Mouse (Mus musculus) heart, embryonic 12.5 days (tissue): Measurements from ENCODE around the gene Insr. TPM values are rescaled to one million over a fixed set of nuclear protein-coding genes. Genes with fewer than 3 reads are reported as not detected.

ENCODE experiments used
- ATAC-seq: fragments of 200-750 bp; cut with Nextera tagmentation; 2 replicates; pipeline ENCODE4 v1.8.0; 2017; ENCODE audit warnings: moderate TSS enrichment, moderate library complexity; ENCODE audit not compliant: insufficient number of reproducible peaks, low FRiP score
- H3K27ac ChIP-seq: fragments of 300-500 bp; sonication (generic); 2 replicates; pipeline ENCODE4 v1.5.1; 2016; ENCODE audit warnings: mild to moderate bottlenecking, moderate library complexity; ENCODE audit not compliant: poor library complexity, severe bottlenecking
- H3K27me3 ChIP-seq: fragments of 300-500 bp; sonication (generic); replicated peaks from 2 replicates; pipeline ENCODE4 v1.6.1; 2016; ENCODE audit warnings: mild to moderate bottlenecking, moderate library complexity
- H3K36me3 ChIP-seq: fragments of 300-500 bp; sonication (generic); 2 replicates; pipeline ENCODE4 v1.6.1; 2016; ENCODE audit warnings: mild to moderate bottlenecking, moderate library complexity
- H3K4me1 ChIP-seq: fragments of 300-500 bp; sonication (generic); replicated peaks from 2 replicates; pipeline ENCODE4 v1.6.1; 2016; ENCODE audit warnings: mild to moderate bottlenecking
- H3K4me2 ChIP-seq: fragments of 300-500 bp; sonication (generic); 2 replicates; pipeline ENCODE4 v1.6.1; 2016; ENCODE audit warnings: mild to moderate bottlenecking, moderate library complexity
- H3K4me3 ChIP-seq: fragments of 300-500 bp; sonication (generic); 2 replicates; pipeline ENCODE4 v1.5.1; 2016; ENCODE audit warnings: mild to moderate bottlenecking
- H3K9ac ChIP-seq: fragments of 300-500 bp; sonication (generic); 2 replicates; pipeline ENCODE4 v1.6.1; 2016; ENCODE audit warnings: mild to moderate bottlenecking, moderate library complexity
- H3K9me3 ChIP-seq: fragments of 300-500 bp; sonication (generic); replicated peaks from 2 replicates; pipeline ENCODE4 v1.6.1; 2016; ENCODE audit warnings: mild to moderate bottlenecking, moderate library complexity
- WGBS: fragments of 180-500 bp; shearing (Covaris S2); methylation state at CpG from one replicate; pipeline ENCODE4 v1.1.7; 2016; 5-methylcytosine and 5-hydroxymethylcytosine counted together
- polyA plus RNA-seq: library from polyadenylated mRNA; unstranded; fragments of >200 nt; fragmentation: Nextera tagmentation; extraction: Ambion mirVana; gene quantifications from 2 replicates; pipeline ENCODE4 v1.2.1, GENCODE M21; 2016

Gene Insr
- polyA plus RNA-seq, 1 experiment from 2014 or later, result 48.8 TPM

DNA sequence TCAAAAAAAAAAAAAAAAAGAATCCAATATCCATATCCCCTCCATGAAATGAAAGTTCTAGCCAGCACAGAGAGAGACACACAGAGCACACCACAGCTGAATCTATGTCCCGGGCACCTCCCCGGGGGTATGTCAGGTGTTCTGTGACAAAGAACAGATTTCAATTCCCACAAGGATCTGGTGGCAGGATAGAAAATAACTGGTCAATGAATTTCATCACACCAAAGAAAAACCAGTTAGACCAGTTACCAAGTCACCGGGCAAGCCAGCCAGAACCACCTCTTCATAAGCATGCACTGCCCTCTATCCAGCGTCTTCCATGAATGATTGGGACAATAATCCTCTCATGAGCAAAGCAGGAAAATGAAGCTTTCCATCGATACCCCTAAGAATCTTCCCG is 26.8 kb downstream of the Insr start:
- H3K36me3 ChIP-seq, result peaks cover 45% of the 10 kb centered on the region
- no peak for ATAC-seq
- WGBS, result 86% methylated on average over 6 of the region's 6 CpGs

DNA sequence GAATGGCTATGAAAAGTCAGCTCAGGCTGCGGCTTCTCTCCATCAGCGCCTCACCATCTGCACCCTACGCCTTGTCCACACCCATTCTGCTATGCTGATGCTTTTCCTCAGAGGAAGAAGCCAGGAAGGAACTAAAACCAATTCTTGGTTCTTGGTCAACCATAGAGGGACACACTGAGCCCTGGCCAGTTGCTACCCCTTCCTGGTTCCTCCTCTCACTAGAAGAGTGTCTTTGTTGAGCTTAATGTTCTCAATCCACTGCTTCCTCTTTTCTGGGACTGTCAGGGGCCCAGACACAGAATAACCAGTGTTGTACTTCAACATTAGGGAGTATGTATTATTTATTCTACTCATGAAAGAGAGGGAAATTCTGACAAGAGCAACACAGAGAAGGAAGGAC is 28.3 kb downstream of the Insr start:
- 95% methylated on average over 3 of the region's 3 CpGs for WGBS
- peaks cover 44% of the 10 kb centered on the region for H3K36me3 ChIP-seq
- no peak overlapping the region for H3K9ac ChIP-seq

More for the DNA sequence above, 26.8 kb downstream of the Insr start:
- Histone ChIP-seq H3K4me1 (peaks cover 12% of the 10 kb centered on the region), H3K4me3 (no peak overlapping the region), H3K4me2 (no peak overlapping the region), H3K9ac (no peak overlapping the region), H3K27ac (no peak overlapping the region), H3K9me3 (no peaks in the 10 kb centered on the region), H3K27me3 (no peaks in the 10 kb centered on the region)

DNA sequence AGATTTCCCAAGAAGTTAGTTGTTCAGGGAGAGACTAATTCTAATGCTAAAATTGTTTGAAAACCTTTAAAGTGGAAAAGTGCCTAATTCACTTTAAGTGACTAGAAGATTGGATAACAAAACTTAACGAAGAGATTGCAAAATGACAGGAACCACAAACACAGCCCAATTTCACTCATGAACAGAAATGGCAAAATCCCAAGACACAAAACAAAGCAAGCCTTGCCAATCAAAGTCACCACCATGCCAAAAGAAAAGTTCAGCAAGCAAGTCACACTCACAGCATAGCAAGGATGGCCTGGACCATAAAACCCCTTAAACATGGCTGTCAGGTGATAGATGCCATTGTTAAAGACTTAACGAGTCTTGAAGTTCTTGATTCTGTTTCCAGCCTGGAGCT is 29.5 kb downstream of the Insr start:
- Histone ChIP-seq H3K4me2 (no peak overlapping the region), H3K4me1 (peaks cover 13% of the 10 kb centered on the region), H3K36me3 (peaks cover 45% of the 10 kb centered on the region), H3K4me3 (no peak overlapping the region), H3K27ac (no peak overlapping the region), H3K9me3 (no peaks in the 10 kb centered on the region), H3K9ac (no peak overlapping the region), H3K27me3 (no peaks in the 10 kb centered on the region)
- 84% methylated on average over 2 of the region's 2 CpGs for WGBS
- ATAC-seq, result no peak

More for the DNA sequence above, 28.3 kb downstream of the Insr start:
- H3K4me3 ChIP-seq, result no peak overlapping the region
- ATAC-seq, result no peak
- no peaks in the 10 kb centered on the region for H3K27me3 ChIP-seq
- H3K4me1 ChIP-seq, result peaks cover 16% of the 10 kb centered on the region
- no peak overlapping the region for H3K27ac ChIP-seq
- H3K4me2 ChIP-seq, result no peak overlapping the region
- H3K9me3 ChIP-seq, result no peaks in the 10 kb centered on the region

DNA sequence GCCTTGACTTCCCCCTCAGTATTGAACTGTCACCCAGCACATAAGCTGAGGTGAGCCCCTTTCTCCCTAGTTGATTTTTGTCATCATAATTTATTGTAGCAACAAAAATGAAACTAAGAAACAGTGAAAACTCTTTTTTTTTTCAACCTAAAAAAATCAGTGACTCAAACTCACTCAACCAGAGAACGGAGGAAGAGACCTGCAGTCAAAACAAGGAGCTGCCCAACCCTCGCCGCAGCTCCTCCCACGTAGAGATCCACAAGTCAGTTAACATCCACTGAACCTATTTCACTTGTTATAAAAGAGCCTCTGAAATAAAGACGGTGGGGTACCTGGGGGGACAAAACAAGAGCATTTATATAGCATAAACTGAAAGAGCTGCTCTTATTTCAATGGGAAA is 30.7 kb downstream of the Insr start:
- 82% methylated on average over 5 of the region's 5 CpGs for WGBS
- Histone ChIP-seq H3K9ac (no peak overlapping the region), H3K4me3 (no peak overlapping the region), H3K4me2 (no peak overlapping the region), H3K36me3 (peaks cover 41% of the 10 kb centered on the region), H3K27me3 (no peaks in the 10 kb centered on the region), H3K9me3 (no peaks in the 10 kb centered on the region), H3K27ac (no peak overlapping the region), H3K4me1 (peaks cover 13% of the 10 kb centered on the region)
- no peak for ATAC-seq

DNA sequence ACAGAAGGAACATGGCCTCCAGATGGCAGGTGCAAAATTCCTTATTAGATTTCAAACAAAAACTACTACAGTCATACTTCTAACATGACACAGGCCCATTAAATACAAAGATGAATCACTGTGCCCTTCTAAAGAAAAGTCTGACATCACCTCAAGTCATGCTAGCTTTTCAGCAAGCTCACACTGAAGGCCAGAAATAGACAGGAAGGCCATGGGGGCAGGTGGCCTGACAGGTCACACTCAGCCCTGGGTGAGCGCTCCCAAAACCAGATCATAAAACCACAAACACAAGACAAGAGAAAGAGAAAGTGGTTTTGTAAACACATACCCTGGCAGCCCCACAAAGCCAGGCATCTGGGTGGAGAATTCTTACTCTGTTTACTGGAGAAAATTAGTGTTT is 32.3 kb downstream of the Insr start:
- H3K4me2 ChIP-seq, result no peak overlapping the region
- H3K27me3 ChIP-seq, result no peaks in the 10 kb centered on the region
- H3K4me3 ChIP-seq, result no peak overlapping the region
- peaks cover 31% of the 10 kb centered on the region for H3K36me3 ChIP-seq
- H3K9ac ChIP-seq, result no peak overlapping the region
- peak overlapping the region; percentile 74 for H3K27ac ChIP-seq
- 62% methylated on average over 1 of the region's 1 CpGs for WGBS
- no peaks in the 10 kb centered on the region for H3K9me3 ChIP-seq
- ATAC-seq, result no peak
- peaks cover 13% of the 10 kb centered on the region for H3K4me1 ChIP-seq

DNA sequence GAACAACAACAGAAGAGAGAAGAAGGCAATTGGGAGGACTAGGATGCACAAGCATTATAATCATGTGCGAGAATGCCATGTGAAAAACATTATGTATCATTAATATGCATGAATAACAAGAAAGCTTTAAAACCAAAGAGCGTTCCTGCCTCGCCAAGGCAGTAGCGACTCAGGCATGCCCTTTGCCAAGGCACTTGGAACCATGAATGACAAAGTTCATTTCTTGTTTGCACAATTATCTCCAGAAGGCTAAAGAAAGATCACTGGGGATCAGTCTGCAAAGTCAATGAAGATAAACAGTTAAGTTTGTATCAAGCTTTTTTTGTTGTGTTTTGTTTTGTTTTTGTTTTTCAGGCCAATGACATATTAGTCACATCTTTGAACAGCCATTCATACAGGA is 36.2 kb downstream of the Insr start:
- ATAC-seq, result no peak
- Histone ChIP-seq H3K27ac (no peak overlapping the region), H3K4me1 (peaks cover 29% of the 10 kb centered on the region), H3K9ac (no peak overlapping the region), H3K9me3 (no peaks in the 10 kb centered on the region), H3K27me3 (no peaks in the 10 kb centered on the region), H3K36me3 (peaks cover 10% of the 10 kb centered on the region), H3K4me2 (no peak overlapping the region), H3K4me3 (no peak overlapping the region)
- 90% methylated on average over 4 of the region's 4 CpGs for WGBS

DNA sequence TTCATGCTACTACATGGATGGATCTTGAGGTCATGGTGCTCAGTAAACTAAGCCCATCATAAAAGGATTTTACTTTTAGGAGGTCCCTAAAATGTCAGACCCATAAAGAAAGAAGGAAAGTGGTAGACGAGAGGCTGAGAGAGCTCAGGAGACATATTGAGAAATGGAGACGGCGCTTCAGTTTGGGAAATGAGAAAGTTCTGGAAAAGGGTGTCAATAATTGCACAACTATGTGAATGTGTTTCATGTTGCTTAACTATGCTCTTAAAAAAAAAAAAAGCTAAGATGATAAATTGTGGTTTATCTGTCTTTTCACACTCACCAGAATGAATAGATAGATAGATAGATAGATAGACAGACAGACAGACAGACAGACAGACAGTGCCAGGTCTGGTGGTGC is 38.7 kb downstream of the Insr start:
- no peak overlapping the region for H3K4me2 ChIP-seq
- 97% methylated on average over 3 of the region's 3 CpGs for WGBS
- no peak for ATAC-seq
- H3K9ac ChIP-seq, result no peak overlapping the region
- peaks cover 38% of the 10 kb centered on the region for H3K4me1 ChIP-seq
- no peaks in the 10 kb centered on the region for H3K9me3 ChIP-seq
- no peak overlapping the region for H3K4me3 ChIP-seq
- no peaks in the 10 kb centered on the region for H3K27me3 ChIP-seq
- peaks cover 5% of the 10 kb centered on the region for H3K36me3 ChIP-seq
- H3K27ac ChIP-seq, result no peak overlapping the region

DNA sequence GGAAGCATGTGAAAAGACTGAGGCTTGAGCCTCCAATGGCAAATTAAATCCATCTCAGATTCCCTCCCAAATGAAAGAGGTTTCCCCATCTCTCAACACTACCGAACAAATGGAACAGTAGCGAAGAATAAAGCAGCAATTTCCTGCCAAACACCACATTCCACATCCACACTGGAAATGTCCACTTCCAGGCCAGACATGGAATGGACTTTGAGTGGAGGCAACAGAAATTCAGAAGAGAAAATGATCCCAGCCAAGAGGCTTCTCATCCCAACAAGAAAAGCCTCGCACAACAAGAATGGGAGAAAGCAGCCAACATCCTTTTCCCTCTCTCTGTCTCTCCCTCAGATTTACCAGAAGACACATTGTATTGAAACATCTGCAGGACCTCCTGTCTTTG is 39.8 kb downstream of the Insr start:
- peaks cover 41% of the 10 kb centered on the region for H3K4me1 ChIP-seq
- H3K36me3 ChIP-seq, result no peaks in the 10 kb centered on the region; the same call in 1 of the 2 replicates
- H3K4me3 ChIP-seq, result no peak overlapping the region
- H3K4me2 ChIP-seq, result no peak overlapping the region
- H3K27ac ChIP-seq, result no peak overlapping the region
- H3K27me3 ChIP-seq, result no peaks in the 10 kb centered on the region
- no peak for ATAC-seq
- H3K9ac ChIP-seq, result no peak overlapping the region
- H3K9me3 ChIP-seq, result no peaks in the 10 kb centered on the region
- 67% methylated on average over 3 of the region's 3 CpGs for WGBS

DNA sequence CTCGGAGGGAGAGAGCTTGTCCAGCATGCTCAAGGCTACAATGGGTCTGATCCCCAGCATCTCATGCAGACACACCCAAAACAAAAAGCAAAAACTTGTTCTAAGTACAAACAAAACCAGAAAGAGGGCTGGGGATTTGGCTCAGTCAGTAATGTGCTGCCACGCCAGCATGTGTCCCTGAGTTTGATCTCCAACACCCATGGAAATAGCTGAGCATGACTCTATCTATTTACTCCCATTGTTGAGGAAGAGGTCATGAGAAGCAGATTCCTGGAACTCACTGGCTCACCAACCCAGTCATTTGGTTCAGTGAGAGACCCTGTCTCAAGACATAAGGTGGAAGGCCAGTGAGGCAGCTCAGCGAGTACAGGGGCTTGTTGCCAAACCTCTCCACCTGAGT is 40.6 kb downstream of the Insr start:
- H3K27ac ChIP-seq, result no peak overlapping the region
- no peaks in the 10 kb centered on the region; the same call in 1 of the 2 replicates for H3K36me3 ChIP-seq
- WGBS, result 83% methylated on average over 3 of the region's 3 CpGs
- H3K27me3 ChIP-seq, result no peaks in the 10 kb centered on the region
- no peaks in the 10 kb centered on the region for H3K9me3 ChIP-seq
- no peak overlapping the region for H3K9ac ChIP-seq
- H3K4me1 ChIP-seq, result peaks cover 41% of the 10 kb centered on the region
- H3K4me3 ChIP-seq, result no peak overlapping the region
- ATAC-seq, result no peak
- no peak overlapping the region for H3K4me2 ChIP-seq

DNA sequence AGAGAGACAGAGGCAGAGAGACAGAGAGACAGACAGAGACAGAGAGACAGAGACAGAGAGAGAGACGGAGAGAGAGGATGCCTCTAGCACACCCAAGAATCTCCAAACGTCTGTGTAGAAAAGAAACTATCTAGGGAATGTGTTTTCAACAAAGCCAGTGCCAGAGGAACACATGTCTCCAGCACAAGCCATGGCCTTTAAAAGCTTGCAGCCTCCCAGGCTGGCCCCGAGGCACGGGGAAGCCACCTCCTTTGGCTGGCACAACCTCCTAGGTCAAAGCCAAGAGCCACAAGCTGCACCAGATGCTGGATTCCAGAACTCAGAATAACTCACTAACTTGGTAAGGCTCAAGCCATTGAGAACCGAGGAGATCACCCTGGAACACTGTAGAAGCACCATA is 42.1 kb downstream of the Insr start:
- Histone ChIP-seq H3K9me3 (no peaks in the 10 kb centered on the region), H3K27ac (peak overlapping the region; percentile 26), H3K9ac (no peak overlapping the region), H3K36me3 (no peaks in the 10 kb centered on the region; the same call in 1 of the 2 replicates), H3K4me1 (peaks cover 41% of the 10 kb centered on the region), H3K4me2 (no peak overlapping the region), H3K4me3 (no peak overlapping the region), H3K27me3 (no peaks in the 10 kb centered on the region)
- 45% methylated on average over 5 of the region's 5 CpGs for WGBS
- no peak for ATAC-seq

DNA sequence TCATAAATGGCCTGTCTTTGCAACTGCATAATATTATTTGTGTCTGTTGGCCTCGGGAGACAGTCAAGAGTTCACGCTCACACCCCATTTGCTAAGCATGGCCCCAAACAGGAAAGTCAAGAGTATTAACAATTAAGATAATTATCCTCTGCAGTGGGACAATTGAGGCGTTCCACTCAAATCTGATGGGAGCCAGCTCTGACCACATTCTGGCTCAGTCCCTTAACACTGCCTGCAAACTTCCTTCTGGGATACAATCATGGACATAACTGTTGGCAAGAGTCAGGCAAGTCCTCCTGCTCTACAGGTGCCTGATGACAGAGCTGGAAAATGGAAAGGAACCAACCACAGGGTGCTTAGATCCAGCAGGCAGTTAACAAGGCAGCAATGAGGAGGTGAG is 43.1 kb downstream of the Insr start:
- H3K4me2 ChIP-seq, result no peak overlapping the region
- WGBS, result 64% methylated on average over 3 of the region's 3 CpGs
- H3K4me3 ChIP-seq, result no peak overlapping the region
- H3K9me3 ChIP-seq, result no peaks in the 10 kb centered on the region
- no peaks in the 10 kb centered on the region for H3K36me3 ChIP-seq
- peaks cover 46% of the 10 kb centered on the region for H3K4me1 ChIP-seq
- no peak overlapping the region for H3K9ac ChIP-seq
- no peak overlapping the region for H3K27ac ChIP-seq
- ATAC-seq, result no peak
- H3K27me3 ChIP-seq, result no peaks in the 10 kb centered on the region

DNA sequence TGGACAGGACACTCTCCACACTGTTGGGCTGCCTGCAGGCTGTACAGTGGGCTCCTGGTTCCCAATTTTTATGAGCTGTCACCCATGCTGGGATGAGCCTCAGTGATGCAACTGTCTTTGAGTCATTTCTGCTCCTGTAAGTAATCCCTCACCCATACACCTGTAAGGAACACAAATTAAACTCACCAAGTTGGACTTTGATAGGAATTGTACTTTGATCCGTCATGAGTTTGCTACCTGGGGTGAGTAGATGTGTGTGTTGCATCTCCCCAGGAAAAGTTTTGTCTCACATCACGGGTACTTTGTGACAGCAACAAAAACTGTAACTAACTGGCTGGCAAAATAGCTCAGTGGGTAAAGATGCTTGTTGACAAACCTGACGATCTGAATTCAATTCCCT is 44.8 kb downstream of the Insr start:
- 83% methylated on average over 3 of the region's 3 CpGs for WGBS
- no peak overlapping the region for H3K9ac ChIP-seq
- no peak for ATAC-seq

More for the DNA sequence above, 44.8 kb downstream of the Insr start:
- peaks cover 53% of the 10 kb centered on the region for H3K4me1 ChIP-seq
- no peak overlapping the region for H3K4me2 ChIP-seq
- H3K27me3 ChIP-seq, result no peaks in the 10 kb centered on the region
- no peaks in the 10 kb centered on the region for H3K9me3 ChIP-seq
- no peak overlapping the region for H3K27ac ChIP-seq
- H3K36me3 ChIP-seq, result no peaks in the 10 kb centered on the region
- H3K4me3 ChIP-seq, result no peak overlapping the region
